Mouse (Mus musculus): ENCODE data around the gene Ltbp3. TPM values are rescaled to one million over a fixed set of nuclear protein-coding genes. Genes with fewer than 3 reads are reported as not detected.

Ltbp3 gene
- polyA plus RNA-seq, 1 experiment from 2014 or later: 15.5 TPM

DNA sequence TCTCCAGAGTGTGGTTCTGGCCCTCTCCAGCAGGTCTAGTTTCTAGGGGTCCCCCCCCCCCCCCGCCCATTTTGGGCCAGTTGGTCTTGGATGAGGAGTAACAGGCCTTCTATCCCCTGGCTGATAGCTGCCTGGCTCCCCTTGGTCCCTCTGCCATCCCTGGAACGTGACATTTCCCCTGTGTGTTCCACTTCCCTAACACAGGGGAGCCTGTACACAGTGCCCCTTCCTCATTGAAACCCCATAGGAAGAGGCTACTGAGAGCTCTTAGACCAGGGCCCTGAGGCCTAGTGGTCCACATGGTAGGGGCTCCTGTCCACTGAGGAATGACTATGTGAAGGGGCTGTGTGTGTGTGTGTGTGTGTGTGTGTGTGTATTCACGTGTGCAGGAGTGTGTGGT is 67.0 kb downstream of the Ltbp3 start:
- no CpG with 5 or more reads among the region's 3 CpGs for WGBS (ENCODE audit: missing documents)
- Histone ChIP-seq H3K27ac (peak overlapping the region; percentile 97), H3K79me2 (ENCODE audit: inconsistent target) (peaks cover 11% of the 10 kb centered on the region; the same call in 1 of the 2 replicates), H3K4me3 (ENCODE audit: inconsistent target) (no peak overlapping the region), H3K36me3 (ENCODE audit: inconsistent target) (no peaks in the 10 kb centered on the region)

Other genes with a start within 250 kb of the Ltbp3 start
- gene 1700020D05Rik, start 237.1 kb upstream of the Ltbp3 start, polyA plus RNA-seq (2018): 0.34 to 1.6 TPM (median 0.91 TPM) in 3 replicates
- 5.5 to 23.0 TPM (median 11.7 TPM) in 3 replicates for gene Snx32, start 230.4 kb upstream of the Ltbp3 start, polyA plus RNA-seq (2018)
- 0.11 TPM in 1 of 3 replicates, not detected in the others for gene Ovol1, start 180.3 kb upstream of the Ltbp3 start, polyA plus RNA-seq (2018)
- 10.0 to 20.3 TPM (median 16.8 TPM) in 3 replicates for gene Ap5b1, start 172.9 kb upstream of the Ltbp3 start, polyA plus RNA-seq (2018)
- gene Rnaseh2c, start 139.0 kb upstream of the Ltbp3 start, polyA plus RNA-seq (2018): 11.6 to 23.4 TPM (median 21.6 TPM) in 3 replicates
- 35.4 to 54.4 TPM (median 47.1 TPM) in 3 replicates for gene Kat5, start 130.7 kb upstream of the Ltbp3 start, polyA plus RNA-seq (2018)
- gene Rela, start 103.4 kb upstream of the Ltbp3 start, polyA plus RNA-seq (2018): 48.3 to 268 TPM (median 62.4 TPM) in 3 replicates
- gene Sipa1, start 77.2 kb upstream of the Ltbp3 start, polyA plus RNA-seq (2018): 29.5 to 49.9 TPM (median 44.1 TPM) in 3 replicates
- 29.4 to 53.8 TPM (median 31.8 TPM) in 3 replicates for gene Map3k11, start 52.2 kb upstream of the Ltbp3 start, polyA plus RNA-seq (2018)
- 16.4 to 37.7 TPM (median 26.8 TPM) in 3 replicates for gene Pcnx3, start 52.0 kb upstream of the Ltbp3 start, polyA plus RNA-seq (2018)
- gene Kcnk7, start 36.5 kb upstream of the Ltbp3 start, polyA plus RNA-seq (2018): not detected in 3 replicates
- gene Ehbp1l1, start 14.6 kb upstream of the Ltbp3 start, polyA plus RNA-seq (2018): 80.1 to 102 TPM (median 94.5 TPM) in 3 replicates
- gene Fam89b, start 11.3 kb upstream of the Ltbp3 start, polyA plus RNA-seq (2018): 73.7 to 132 TPM (median 76.9 TPM) in 3 replicates
- gene Scyl1, start 30.5 kb downstream of the Ltbp3 start, polyA plus RNA-seq (2018): 46.2 to 54.8 TPM (median 52.4 TPM) in 3 replicates
- 8.1 to 26.2 TPM (median 19.8 TPM) in 3 replicates for gene Frmd8, start 134.4 kb downstream of the Ltbp3 start, polyA plus RNA-seq (2018)
- gene Slc25a45, start 136.9 kb downstream of the Ltbp3 start, polyA plus RNA-seq (2018): 44.6 to 74.8 TPM (median 53.2 TPM) in 3 replicates
- 0.16 to 0.59 TPM (median 0.16 TPM) in 3 replicates for gene Tigd3, start 153.2 kb downstream of the Ltbp3 start, polyA plus RNA-seq (2018)
- gene Dpf2, start 172.1 kb downstream of the Ltbp3 start, polyA plus RNA-seq (2018): 53.9 to 215 TPM (median 57.4 TPM) in 3 replicates
- 1.2 to 3.4 TPM (median 1.7 TPM) in 3 replicates for gene Cdc42ep2, start 183.9 kb downstream of the Ltbp3 start, polyA plus RNA-seq (2018)
- gene Pola2, start 223.3 kb downstream of the Ltbp3 start, polyA plus RNA-seq (2018): 14.2 to 24.9 TPM (median 20.1 TPM) in 3 replicates
- not detected in 3 replicates for gene Slc22a20, start 245.2 kb downstream of the Ltbp3 start, polyA plus RNA-seq (2018)

Measured in macrophage (primary cell).